Mouse (Mus musculus) ES-Bruce4 (cell line): Measurements from ENCODE around the gene Grm8.

Source experiments
- CTCF ChIP-seq: IDR thresholded peaks from one replicate; pipeline ENCODE4 v1.8.1; 2011; ENCODE audit warnings: low read depth, low read length
- EP300 ChIP-seq: IDR thresholded peaks from 2 replicates; pipeline ENCODE4 v1.6.1; 2011; ENCODE audit warnings: low read depth, low read length; ENCODE audit not compliant: insufficient read depth
- POLR2A ChIP-seq: IDR thresholded peaks from one replicate; pipeline ENCODE4 v1.8.1; 2011; ENCODE audit warnings: low read length; ENCODE audit not compliant: insufficient read depth

DNA sequence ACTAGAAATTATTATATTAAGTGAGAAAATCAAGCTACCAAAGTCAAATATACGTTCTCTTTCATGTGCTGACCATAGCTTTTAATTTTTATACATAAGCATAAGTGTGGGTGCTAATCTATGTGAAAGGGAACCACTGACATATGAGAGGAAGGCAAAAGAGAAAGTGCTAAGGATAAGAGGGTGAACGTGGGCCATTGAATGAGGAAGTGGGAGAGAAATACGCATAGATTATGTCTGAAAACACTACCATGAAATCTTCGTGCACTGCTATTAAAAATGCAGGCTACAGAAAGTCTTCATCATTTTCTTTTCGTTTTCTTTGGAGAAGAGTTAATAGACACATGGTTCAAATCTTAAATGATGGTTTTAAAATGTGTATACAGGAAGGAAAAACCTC is 25.4 kb upstream of the Grm8 start:
- TF ChIP-seq CTCF: no peak
- no peak for TF ChIP-seq EP300
- no peak for TF ChIP-seq POLR2A
